Mouse (Mus musculus) lung, postnatal 4 days (tissue): ENCODE data around the gene Nt5dc1.
"Not testable (repeated sequence)": the region's sequence is repeated elsewhere in the genome, so short reads cannot be mapped to it uniquely, and the experiment has no call there.

ENCODE experiments used
- DNase-seq, 2 experiments: peaks; one replicate each; pipeline ENCODE4 v3.0.0; 2021

Nt5dc1 gene

GRCm38 (mm10) chr10:34309915-34310685 lies 108.3 kb downstream of the Nt5dc1 start:
- no peak for DNase-seq

GRCm38 (mm10) chr10:34307070-34307469 lies 111.3 kb downstream of the Nt5dc1 start:
- no peak for DNase-seq

- DNase-seq, result no peak
Observed at GRCm38 (mm10) chr10:34300368-34300767, 118.0 kb downstream of the Nt5dc1 start.

DNA sequence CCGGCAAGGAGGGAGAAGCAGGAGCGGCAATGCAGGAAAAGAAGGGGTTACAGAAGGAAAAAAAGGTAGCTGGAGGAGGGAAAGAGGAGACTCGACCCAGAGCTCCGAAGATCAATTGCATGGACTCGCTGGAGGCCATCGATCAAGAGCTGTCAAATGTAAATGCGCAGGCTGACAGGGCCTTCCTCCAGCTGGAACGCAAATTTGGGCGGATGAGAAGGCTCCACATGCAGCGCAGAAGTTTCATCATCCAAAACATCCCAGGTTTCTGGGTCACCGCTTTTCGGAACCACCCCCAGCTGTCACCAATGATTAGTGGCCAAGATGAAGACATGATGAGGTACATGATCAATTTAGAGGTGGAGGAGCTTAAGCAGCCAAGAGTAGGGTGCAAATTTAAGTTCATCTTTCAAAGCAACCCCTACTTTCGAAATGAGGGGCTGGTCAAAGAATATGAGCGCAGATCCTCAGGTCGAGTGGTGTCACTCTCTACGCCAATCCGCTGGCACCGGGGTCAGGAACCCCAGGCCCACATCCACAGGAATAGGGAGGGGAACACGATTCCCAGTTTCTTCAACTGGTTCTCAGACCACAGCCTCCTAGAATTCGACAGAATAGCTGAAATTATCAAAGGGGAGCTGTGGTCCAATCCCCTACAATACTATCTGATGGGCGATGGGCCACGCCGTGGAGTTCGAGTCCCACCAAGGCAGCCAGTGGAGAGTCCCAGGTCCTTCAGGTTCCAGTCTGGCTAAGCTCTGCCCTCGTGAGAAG lies 120.2 kb downstream of the Nt5dc1 start:
- DNase-seq, result peak in 1 of 2 experiments; percentile 10

GRCm38 (mm10) chr10:34297299-34297979 lies 120.9 kb downstream of the Nt5dc1 start, which contains the start of gene Tspyl4:
Tspyl4 (plus strand) TSS chr10:34297442.
- peak; percentile 90 to 92 for DNase-seq

- DNase-seq, result no peak
Observed at GRCm38 (mm10) chr10:34296911-34297298, 121.4 kb downstream of the Nt5dc1 start.

GRCm38 (mm10) chr10:34282420-34283238 lies 135.7 kb downstream of the Nt5dc1 start:
- DNase-seq, result peak; percentile 62

DNA sequence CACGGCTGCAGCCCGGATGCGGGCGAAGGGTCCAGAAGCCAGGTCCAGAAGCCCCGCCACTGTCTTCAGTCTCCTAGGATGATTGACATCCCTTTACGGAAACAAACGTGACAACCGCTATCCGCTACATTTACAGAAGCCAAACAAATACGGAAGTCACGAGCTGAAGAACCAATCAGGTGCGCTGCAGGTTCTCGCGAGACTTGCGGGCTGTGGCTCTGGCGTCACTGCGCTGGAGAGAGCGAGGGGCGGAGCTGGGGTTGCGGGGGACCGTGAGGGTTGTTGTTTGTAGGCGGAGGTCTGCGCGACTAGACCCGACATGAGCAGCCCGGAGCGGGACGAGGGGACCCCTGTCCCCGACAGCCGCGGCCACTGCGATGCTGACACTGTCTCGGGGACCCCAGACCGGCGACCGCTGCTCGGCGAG lies 136.4 kb downstream of the Nt5dc1 start, which contains the start of gene Tspyl1:
Gene Tspyl1 (plus strand): TSS at position 229 of the 427 bp plus-strand sequence.
- peak; percentile 98 to 99 for DNase-seq

DNA sequence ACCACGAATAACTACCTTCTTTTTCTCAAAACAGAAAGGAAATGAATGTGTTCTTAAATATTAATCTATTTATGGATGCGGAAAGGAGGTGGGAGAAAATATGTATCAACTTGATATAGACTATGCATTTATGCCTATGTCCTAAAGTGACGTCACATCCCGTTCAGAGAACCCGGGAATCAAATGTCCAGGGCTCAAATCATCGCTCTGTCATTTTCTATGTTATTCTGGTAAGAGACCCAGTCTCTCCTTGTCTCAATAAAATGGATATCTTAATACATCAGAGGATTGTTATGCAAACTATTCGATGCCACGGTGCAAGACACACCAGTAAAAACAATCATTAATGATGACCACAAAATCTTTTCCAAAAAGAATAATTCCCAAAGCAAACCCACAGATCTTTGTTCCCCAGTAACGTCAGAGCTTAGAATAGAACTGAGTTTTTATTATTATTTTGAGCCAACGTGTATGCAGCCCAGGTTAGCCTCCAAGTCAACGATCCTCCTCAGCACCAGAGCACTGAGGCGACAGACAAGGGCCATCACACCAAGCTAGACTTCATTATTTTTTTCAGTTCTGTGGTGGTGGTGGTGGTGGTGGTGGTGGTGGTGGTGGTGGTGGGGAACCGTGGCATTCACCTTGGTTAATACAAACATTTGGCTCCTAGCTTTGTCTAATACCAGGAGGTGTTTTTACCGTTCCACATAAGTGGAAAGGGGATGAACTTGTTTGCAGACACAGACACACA lies 137.0 kb downstream of the Nt5dc1 start:
- no peak for DNase-seq

DNA sequence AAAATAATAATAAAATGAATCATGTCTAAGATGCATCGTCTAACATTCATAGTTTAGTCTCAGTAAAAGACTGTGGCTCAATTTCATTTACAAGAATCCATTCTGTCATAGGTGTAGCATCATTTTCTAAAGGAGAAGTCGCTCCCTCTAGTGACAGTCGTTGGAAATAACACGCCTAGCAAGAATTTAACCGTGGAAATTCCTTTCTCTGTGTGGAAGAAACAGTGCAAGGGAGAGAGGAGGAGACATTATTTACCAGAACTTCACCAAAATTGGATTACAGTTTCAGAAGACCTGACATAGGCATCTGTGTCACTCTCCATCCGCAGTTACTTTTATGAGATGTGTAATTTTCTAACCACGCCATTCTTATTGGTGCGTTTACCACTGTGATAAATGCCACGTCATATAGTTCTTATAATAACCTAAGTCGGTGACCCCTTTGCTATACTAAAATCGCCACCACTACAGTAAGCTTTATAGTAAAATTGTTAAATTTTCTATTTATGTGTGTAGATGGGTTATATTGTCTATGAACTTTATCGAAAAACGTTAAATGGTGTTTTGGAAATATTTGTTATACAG lies 137.7 kb downstream of the Nt5dc1 start:
- peak in 1 of 2 experiments; percentile 57 for DNase-seq

DNA sequence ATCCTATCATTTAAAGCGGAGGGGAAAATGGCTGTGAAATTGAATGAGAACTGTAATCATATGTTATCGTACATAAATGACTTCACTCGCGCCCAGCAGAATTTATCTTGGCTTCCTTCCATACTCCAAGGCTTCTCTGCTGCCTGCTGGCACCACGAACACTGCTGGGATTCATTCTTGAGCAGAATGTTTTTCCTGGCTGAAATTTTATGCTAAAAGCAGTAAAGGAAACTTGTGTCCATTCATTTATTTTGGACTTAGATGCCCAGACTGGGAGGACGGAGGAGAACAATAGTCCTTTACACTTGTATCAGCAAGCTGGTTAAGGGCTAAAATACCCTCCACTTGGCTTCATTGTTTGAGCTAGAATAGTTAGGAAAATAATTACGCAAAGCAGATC lies 146.7 kb downstream of the Nt5dc1 start:
- peak in 1 of 2 experiments; percentile 22 for DNase-seq

- no peak for DNase-seq
Observed at GRCm38 (mm10) chr10:34267312-34268070, 150.9 kb downstream of the Nt5dc1 start.

DNA sequence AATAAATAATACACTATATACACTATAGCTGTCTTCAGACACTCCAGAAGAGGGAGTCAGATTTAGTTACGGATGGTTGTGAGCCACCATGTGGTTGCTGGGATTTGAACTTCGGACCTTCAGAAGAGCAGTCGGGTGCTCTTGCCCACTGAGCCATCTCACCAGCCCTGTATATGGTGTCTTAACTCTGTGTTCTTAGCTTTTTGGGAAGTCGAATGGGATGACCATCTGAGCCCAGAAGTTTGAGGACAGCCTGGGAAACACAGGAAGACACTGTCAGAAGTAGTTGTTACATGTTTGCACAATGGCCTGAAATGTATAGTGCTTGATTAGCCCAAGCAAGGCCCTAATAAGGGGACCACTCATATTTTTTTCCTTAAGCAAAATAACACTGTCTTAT lies 153.2 kb downstream of the Nt5dc1 start:
- DNase-seq, result no peak

DNA sequence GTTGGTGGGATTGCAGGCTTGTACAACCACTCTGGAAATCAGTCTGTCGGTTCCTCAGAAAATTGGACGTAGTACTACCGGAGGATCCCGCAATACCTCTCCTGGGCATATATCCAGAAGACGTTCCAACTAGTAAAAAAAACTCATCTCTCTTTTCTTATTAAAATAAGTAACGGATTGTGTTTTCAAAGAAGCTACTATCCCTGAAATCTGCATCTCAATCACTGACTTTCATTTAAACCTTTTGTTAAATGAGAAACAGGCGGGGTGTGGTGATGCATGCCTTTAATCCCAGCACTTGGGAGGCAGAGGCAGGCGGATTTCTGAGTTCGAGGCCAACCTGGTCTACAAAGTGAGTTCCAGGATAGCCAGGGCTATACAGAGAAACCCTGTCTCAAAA lies 165.5 kb downstream of the Nt5dc1 start:
- DNase-seq, result not testable (repeated sequence)

DNA sequence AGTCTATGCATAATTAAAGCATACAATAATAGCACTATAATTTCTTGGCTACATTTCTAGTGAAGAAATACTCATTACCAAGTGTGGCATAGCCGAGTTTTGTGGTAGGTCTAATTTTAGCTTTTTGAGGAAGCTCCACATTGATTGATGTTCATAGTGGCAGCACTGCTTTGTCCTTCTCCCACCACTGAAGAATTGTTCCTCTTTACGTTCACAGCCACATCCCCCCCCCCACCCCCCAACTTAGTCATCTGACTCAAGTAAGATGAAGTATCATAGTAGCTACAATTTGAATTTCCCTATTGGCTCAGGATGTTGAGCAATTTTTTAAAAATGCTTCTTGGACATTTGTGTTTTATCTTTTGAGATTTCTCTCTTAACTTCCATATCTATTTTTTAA lies 168.8 kb downstream of the Nt5dc1 start:
- no peak for DNase-seq

DNA sequence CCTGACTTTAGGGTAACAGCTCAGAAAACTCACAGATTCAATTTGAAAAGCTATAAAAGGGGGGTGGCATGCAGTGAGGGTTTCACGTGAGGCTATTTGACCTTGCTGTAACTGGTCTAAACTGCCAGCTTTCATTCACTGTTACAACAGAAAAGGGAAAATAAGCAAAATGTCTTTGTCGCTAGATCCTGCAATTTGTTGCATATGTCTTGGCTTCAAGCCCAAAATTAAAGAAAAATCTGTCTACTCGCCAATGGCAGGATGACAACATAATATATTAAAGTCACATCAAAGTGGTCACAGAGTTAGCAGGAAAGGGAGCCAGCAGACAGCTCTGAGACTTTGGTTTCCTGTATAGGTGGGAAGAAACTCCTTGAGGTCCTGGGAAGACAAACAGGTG lies 170.6 kb downstream of the Nt5dc1 start:
- no peak for DNase-seq

- peak; percentile 57 to 78 for DNase-seq
Observed at GRCm38 (mm10) chr10:34246106-34246505, 172.2 kb downstream of the Nt5dc1 start.

DNA sequence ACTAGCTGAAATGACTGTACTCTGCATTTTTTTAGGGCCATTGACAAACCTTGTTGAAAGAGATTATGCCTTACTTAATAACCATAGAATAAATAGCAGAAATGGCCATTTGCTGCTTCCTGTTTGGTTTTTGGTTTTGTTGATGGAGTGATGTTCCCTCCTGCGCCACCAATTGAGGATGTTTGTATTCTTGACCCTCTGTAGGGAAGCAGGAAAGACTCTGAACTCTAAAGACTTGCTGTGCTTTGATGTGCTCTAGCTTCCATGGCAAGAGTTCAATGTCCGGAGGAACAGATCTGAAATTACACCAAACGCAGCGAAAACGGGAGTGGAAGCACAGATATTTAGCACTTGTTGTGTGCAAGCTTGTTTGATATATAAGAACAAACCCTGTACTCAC lies 173.6 kb downstream of the Nt5dc1 start:
- DNase-seq, result peak in 1 of 2 experiments; percentile 8

GRCm38 (mm10) chr10:34238536-34238935 lies 179.8 kb downstream of the Nt5dc1 start:
- no peak for DNase-seq
